Mouse (Mus musculus) induced T-regulatory cell, adult 2 months (primary cell): ENCODE data around the gene Gm3854.
A peak's percentile ranks its signal among the peaks of the same experiment; 100 is the strongest.

ENCODE experiments used
- DNase-seq: peaks from one replicate; pipeline ENCODE4 v3.0.0-alpha.2; 2012; ENCODE audit warnings: low read depth

The Gm3854 gene

GRCm38 (mm10) chr7:6386995-6387394, 43.4 kb downstream of the Gm3854 start:
- no peak for DNase-seq

DNA sequence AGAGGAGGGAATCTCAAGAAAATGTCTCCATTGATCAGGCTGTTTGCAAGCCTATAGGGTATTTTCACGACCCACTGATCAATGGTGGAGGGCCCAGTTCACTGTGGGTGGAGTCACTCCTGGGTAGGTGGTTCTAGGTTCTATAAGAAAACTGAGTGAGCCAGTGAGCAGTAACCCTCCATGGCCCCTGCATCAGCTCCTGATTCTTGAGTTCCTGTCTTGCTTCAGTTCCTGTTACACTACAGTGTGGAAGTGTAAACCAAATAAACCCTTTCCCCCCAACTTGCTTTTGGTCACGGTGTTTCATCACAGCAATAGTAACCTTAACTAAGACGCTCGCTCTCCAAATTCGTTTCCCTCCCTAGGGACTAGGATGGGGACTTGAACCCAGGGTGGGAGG, 45.4 kb downstream of the Gm3854 start:
- DNase-seq = no peak

- no peak for DNase-seq
These were observed 45.9 kb downstream of the Gm3854 start for GRCm38 (mm10) chr7:6389449-6389848.

- DNase-seq = peak; percentile 65
These were observed 54.7 kb downstream of the Gm3854 start, which contains the start of gene Smim17 for GRCm38 (mm10) chr7:6397996-6398975. TSS of gene Smim17 (plus strand) at chr7:6398715.
